ENCODE assay signal across 22 mouse cellular contexts in genomic region chr9:113672352-113672751, GRCm38 (mm10). TPM values are rescaled to one million over a fixed set of nuclear protein-coding genes. Genes with fewer than 3 reads are reported as not detected.
DNase-seq lines count a peak whose midpoint lies in the region; ATAC-seq and TF ChIP-seq lines count a peak whose summit lies in the region.
"Had no signal": no experiment of that assay in that cellular context is flagged by ENCODE, and none has a peak within 500 bp of the region (broad histone marks: within the 10 kb centered on the region; RNA-seq: fewer than 3 reads in every experiment).

No protein-coding gene starts in this region.

- no peak overlapping the region for H3K4me2 ChIP-seq in midbrain, embryonic 11.5 days
- no peak overlapping the region for H3K4me2 ChIP-seq in midbrain, postnatal 0 days (ENCODE audit: low read depth, low read length, poor library complexity, severe bottlenecking)

- no peak for ATAC-seq in midbrain, embryonic 11.5 days (ENCODE audit: low FRiP score)
- ATAC-seq in midbrain, postnatal 0 days (ENCODE audit: low FRiP score), result no peak
- ATAC-seq: activated CD4-positive, CD25-positive, alpha-beta regulatory T cell, adult 4 months; CD4-positive, CD25-positive, alpha-beta regulatory T cell, adult 4 months; Patski had no signal

- H3K9ac ChIP-seq in midbrain, embryonic 11.5 days (ENCODE audit: low read length), result no peak overlapping the region
- H3K9ac ChIP-seq in midbrain, postnatal 0 days (replicated peaks; ENCODE audit: low read length, poor library complexity, severe bottlenecking), result no peak overlapping the region

- H3K27me3 ChIP-seq in heart, embryonic 10.5 days (ENCODE audit: insufficient read depth, poor library complexity, severe bottlenecking), result no peaks in the 10 kb centered on the region
- H3K27me3 ChIP-seq in midbrain, embryonic 11.5 days (ENCODE audit: control insufficient read depth, insufficient read depth, low read length), result no peaks in the 10 kb centered on the region
- H3K27me3 ChIP-seq in midbrain, postnatal 0 days (ENCODE audit: insufficient read depth, low read length), result no peaks in the 10 kb centered on the region
- H3K27me3 ChIP-seq: CH12.LX, Patski had no signal

- no peak overlapping the region for H3K27ac ChIP-seq in heart, embryonic 10.5 days
- no peak overlapping the region for H3K27ac ChIP-seq in midbrain, embryonic 11.5 days (ENCODE audit: low read depth, low read length)
- no peak overlapping the region for H3K27ac ChIP-seq in midbrain, postnatal 0 days (ENCODE audit: low read depth, low read length)

- H3K9me3 ChIP-seq in heart, embryonic 10.5 days, result no peaks in the 10 kb centered on the region
- H3K9me3 ChIP-seq in midbrain, embryonic 11.5 days (ENCODE audit: control insufficient read depth, low read length), result no peaks in the 10 kb centered on the region; the same call in 1 of the 2 replicates
- peaks cover 7% of the 10 kb centered on the region; the same call in 1 of the 2 replicates for H3K9me3 ChIP-seq in midbrain, postnatal 0 days (ENCODE audit: low read length)
- H3K9me3 ChIP-seq: G1E had no signal

- no peak for TF ChIP-seq CTCF in midbrain, postnatal 0 days (IDR thresholded peaks at IDR 0.05)

- 91% methylated on average over 5 of the region's 5 CpGs for WGBS in heart, embryonic 10.5 days
- 90% methylated on average over 5 of the region's 5 CpGs for WGBS in midbrain, embryonic 11.5 days
- WGBS in midbrain, postnatal 0 days, result 93% methylated on average over 5 of the region's 5 CpGs
- WGBS in large intestine, adult 2 months, result 72% methylated on average over 5 of the region's 5 CpGs

- H3K36me3 ChIP-seq in heart, embryonic 10.5 days, result peaks cover 84% of the 10 kb centered on the region
- H3K36me3 ChIP-seq in midbrain, embryonic 11.5 days (ENCODE audit: control insufficient read depth, insufficient read depth, low read length), result peaks cover 23% of the 10 kb centered on the region
- H3K36me3 ChIP-seq in midbrain, postnatal 0 days (ENCODE audit: insufficient read depth, low read length), result peaks cover 55% of the 10 kb centered on the region

- peak; percentile 26 for DNase-seq in adrenal gland, adult 2 months
- no peak for DNase-seq in adrenal gland, postnatal 4 days (ENCODE audit: low spot score in 2 of 2)
- DNase-seq in heart, adult 11 months, result peak; percentile 68
- DNase-seq in heart, embryonic 10.5 days (ENCODE audit: low spot score), result no peak
- DNase-seq in midbrain, embryonic 11.5 days (ENCODE audit: low spot score, missing footprints), result peak; percentile 19
- no peak for DNase-seq in midbrain, postnatal 0 days (ENCODE audit: low spot score)
- peak; percentile 4 for DNase-seq in large intestine, adult 2 months (ENCODE audit: low read depth, low spot score)
- DNase-seq in thymus, postnatal 4 days, result no peak
- DNase-seq: adrenal gland, adult 8-10 months; adrenal gland, postnatal 10 days; adrenal gland, postnatal 14 days; adrenal gland, postnatal 25 days; B cell, adult 2 months; cerebellum, adult 11 months; cerebellum, adult 11-12 months; cerebellum, adult 18-20 months; cerebellum, adult 2 months had no signal

- H3K4me1 ChIP-seq in heart, embryonic 10.5 days, result no peaks in the 10 kb centered on the region
- H3K4me1 ChIP-seq in midbrain, embryonic 11.5 days (ENCODE audit: control insufficient read depth, insufficient read depth, low read length), result no peaks in the 10 kb centered on the region
- no peaks in the 10 kb centered on the region for H3K4me1 ChIP-seq in midbrain, postnatal 0 days (ENCODE audit: insufficient read depth, low read length)

- H3K4me3 ChIP-seq in heart, embryonic 10.5 days, result no peak overlapping the region
- no peak overlapping the region for H3K4me3 ChIP-seq in midbrain, embryonic 11.5 days (ENCODE audit: low read depth, low read length)
- H3K4me3 ChIP-seq in midbrain, postnatal 0 days (ENCODE audit: low read depth, low read length), result no peak overlapping the region

RNA-seq across cellular contexts. Expression of gene Pdcd6ip, which starts 35.7 kb away (rescaled TPM):
- 100 to 1,000 TPM; 159 to 172 TPM for total RNA-seq in adrenal gland, adult 2 months (2021)
- polyA plus RNA-seq in adrenal gland, adult 2 months (2012; rRNA removed), result 336 and 349 TPM in 2 replicates
- total RNA-seq in adrenal gland, postnatal 4 days (2021), result 100 to 1,000 TPM; 126 to 142 TPM
- 67.7 and 78.6 TPM in 2 replicates for polyA plus RNA-seq in heart, embryonic 10.5 days (2016; fragmentation: Nextera tagmentation; extraction: Ambion mirVana)
- 49.4 and 49.6 TPM in 2 replicates for polyA plus RNA-seq in midbrain, embryonic 11.5 days (2014; fragmentation: Nextera tagmentation; extraction: Ambion mirVana)
- total RNA-seq in midbrain, postnatal 0 days (2014; rRNA removed), result 25.4 and 28.7 TPM in 2 replicates
- polyA plus RNA-seq in midbrain, postnatal 0 days (2015; fragmentation: Nextera tagmentation; extraction: Ambion mirVana), result 25.7 and 25.8 TPM in 2 replicates
- polyA plus RNA-seq in large intestine, adult 2 months (2012; rRNA removed), result 70.4 and 105 TPM in 2 replicates

Comparison
In these comparisons a context has a peak if more than half of its experiments do, and no peak if none do; other contexts are left out.
1. DNase-seq: peak in adrenal gland, adult 2 months (single experiment), heart, adult 11 months (single experiment), midbrain, embryonic 11.5 days (single experiment) and large intestine, adult 2 months (single experiment); none in adrenal gland, postnatal 4 days (0 of 2), heart, embryonic 10.5 days (single experiment), midbrain, postnatal 0 days (single experiment) and thymus, postnatal 4 days (single experiment).